Comparison of ENCODE assay signal across 25 mouse cellular contexts in genomic region chr19:42743261-42743660, GRCm38 (mm10). TPM values are rescaled to one million over a fixed set of nuclear protein-coding genes. Genes with fewer than 3 reads are reported as not detected.
DNase-seq lines count a peak whose midpoint lies in the region; ATAC-seq and TF ChIP-seq lines count a peak whose summit lies in the region.
"Had no signal": no experiment of that assay in that cellular context is flagged by ENCODE, and none has a peak within 500 bp of the region (broad histone marks: within the 10 kb centered on the region; RNA-seq: fewer than 3 reads in every experiment).

No protein-coding gene starts in this region.

- peaks cover 19% of the 10 kb centered on the region for H3K4me1 ChIP-seq in forebrain, embryonic 10.5 days
- H3K4me1 ChIP-seq in forebrain, postnatal 0 days (ENCODE audit: insufficient read depth): peaks cover 6% of the 10 kb centered on the region
- H3K4me1 ChIP-seq in forebrain, embryonic 12.5 days: peaks cover 3% of the 10 kb centered on the region
- H3K4me1 ChIP-seq in hindbrain, embryonic 13.5 days (replicated peaks): peaks cover 16% of the 10 kb centered on the region

- H3K4me2 ChIP-seq in forebrain, postnatal 0 days (ENCODE audit: low read depth): no peak overlapping the region
- no peak overlapping the region for H3K4me2 ChIP-seq in forebrain, embryonic 12.5 days
- peak overlapping the region; percentile 11; the same call in 1 of the 2 replicates for H3K4me2 ChIP-seq in hindbrain, embryonic 13.5 days
- H3K4me2 ChIP-seq: heart, embryonic 15.5 days; limb, embryonic 15.5 days; liver, embryonic 15.5 days; midbrain, embryonic 12.5 days had no signal

- no peak for ATAC-seq in forebrain, postnatal 0 days
- peak; percentile 34; the same call in 1 of the 2 replicates for ATAC-seq in forebrain, embryonic 12.5 days (ENCODE audit: low FRiP score)
- ATAC-seq in hindbrain, embryonic 13.5 days (ENCODE audit: low FRiP score): 0 out of 2 replicates have a peak, but pooled peaks have one; percentile 27
- ATAC-seq: activated CD4-positive, CD25-positive, alpha-beta regulatory T cell, adult 4 months; CD4-positive, CD25-positive, alpha-beta regulatory T cell, adult 4 months; lung, postnatal 0 days had no signal

- no peaks in the 10 kb centered on the region for H3K36me3 ChIP-seq in forebrain, embryonic 10.5 days (replicated peaks)
- H3K36me3 ChIP-seq in forebrain, postnatal 0 days (ENCODE audit: insufficient read depth): no peaks in the 10 kb centered on the region
- H3K36me3 ChIP-seq in forebrain, embryonic 12.5 days (replicated peaks): no peaks in the 10 kb centered on the region
- no peaks in the 10 kb centered on the region for H3K36me3 ChIP-seq in hindbrain, embryonic 13.5 days
- H3K36me3 ChIP-seq: heart, embryonic 15.5 days; limb, embryonic 15.5 days; liver, embryonic 15.5 days; midbrain, embryonic 12.5 days had no signal

- TF ChIP-seq CTCF in forebrain, postnatal 0 days (IDR thresholded peaks at IDR 0.05; ENCODE audit: low read depth): no peak

- WGBS in forebrain, embryonic 10.5 days: 83% methylated on average over 16 of the region's 16 CpGs
- WGBS in forebrain, postnatal 0 days: 45% methylated on average over 16 of the region's 16 CpGs
- 61% methylated on average over 16 of the region's 16 CpGs for WGBS in forebrain, embryonic 12.5 days
- 29% methylated on average over 16 of the region's 16 CpGs for WGBS in hindbrain, embryonic 13.5 days

- DNase-seq in forebrain, embryonic 10.5 days (ENCODE audit: extremely low spot score, low spot score): no peak
- no peak for DNase-seq in forebrain, postnatal 0 days
- peak; percentile 61 for DNase-seq in retina, embryonic 14.5 days (ENCODE audit: low spot score)
- no peak for DNase-seq in ovary, postnatal 36 days (ENCODE audit: low spot score)
- no peak for DNase-seq in embryo, embryonic 9.5 days (ENCODE audit: extremely low spot score)
- DNase-seq: adrenal gland, postnatal 10 days; cerebellum, adult 11 months; cerebellum, postnatal 25 days; gastrocnemius, postnatal 36 days; heart, postnatal 4 days; kidney, adult 11 months; thymus, postnatal 14 days had no signal

- no peaks in the 10 kb centered on the region for H3K27me3 ChIP-seq in forebrain, embryonic 10.5 days (ENCODE audit: poor library complexity, severe bottlenecking)
- H3K27me3 ChIP-seq in forebrain, postnatal 0 days (ENCODE audit: insufficient read depth, low read length): no peaks in the 10 kb centered on the region
- peaks cover 15% of the 10 kb centered on the region; the same call in 1 of the 2 replicates for H3K27me3 ChIP-seq in forebrain, embryonic 12.5 days
- H3K27me3 ChIP-seq in hindbrain, embryonic 13.5 days: peaks cover 15% of the 10 kb centered on the region; the same call in 1 of the 2 replicates
- H3K27me3 ChIP-seq: heart, embryonic 15.5 days; limb, embryonic 15.5 days; liver, embryonic 15.5 days had no signal

- no peaks in the 10 kb centered on the region for H3K9me3 ChIP-seq in forebrain, embryonic 10.5 days
- H3K9me3 ChIP-seq in forebrain, postnatal 0 days (ENCODE audit: low read length): no peaks in the 10 kb centered on the region
- no peaks in the 10 kb centered on the region for H3K9me3 ChIP-seq in forebrain, embryonic 12.5 days
- no peaks in the 10 kb centered on the region for H3K9me3 ChIP-seq in hindbrain, embryonic 13.5 days
- H3K9me3 ChIP-seq: heart, embryonic 15.5 days; limb, embryonic 15.5 days; liver, embryonic 15.5 days; midbrain, embryonic 12.5 days had no signal

- H3K9ac ChIP-seq in forebrain, postnatal 0 days: no peak overlapping the region
- H3K9ac ChIP-seq in forebrain, embryonic 12.5 days: no peak overlapping the region
- H3K9ac ChIP-seq in hindbrain, embryonic 13.5 days: no peak overlapping the region
- H3K9ac ChIP-seq: heart, embryonic 15.5 days; limb, embryonic 15.5 days; liver, embryonic 15.5 days; midbrain, embryonic 12.5 days had no signal

- no peak overlapping the region for H3K4me3 ChIP-seq in forebrain, embryonic 10.5 days
- H3K4me3 ChIP-seq in forebrain, postnatal 0 days (ENCODE audit: low read depth, low read length): no peak overlapping the region
- no peak overlapping the region for H3K4me3 ChIP-seq in forebrain, embryonic 12.5 days (replicated peaks)
- no peak overlapping the region for H3K4me3 ChIP-seq in hindbrain, embryonic 13.5 days
- H3K4me3 ChIP-seq: heart, embryonic 15.5 days; layer of hippocampus, adult 2 months; limb, embryonic 15.5 days; liver, embryonic 15.5 days; midbrain, embryonic 12.5 days; myocyte had no signal

- 0 out of 2 replicates have a peak overlapping the region, but pooled peaks have one; percentile 17 for H3K27ac ChIP-seq in forebrain, embryonic 10.5 days
- H3K27ac ChIP-seq in forebrain, postnatal 0 days (ENCODE audit: low read depth, low read length): no peak overlapping the region
- no peak overlapping the region for H3K27ac ChIP-seq in forebrain, embryonic 12.5 days
- H3K27ac ChIP-seq in hindbrain, embryonic 13.5 days: no peak overlapping the region
- H3K27ac ChIP-seq: heart, embryonic 15.5 days; kidney, postnatal 0 days; layer of hippocampus, adult 2 months; limb, embryonic 15.5 days; liver, embryonic 15.5 days; midbrain, embryonic 12.5 days had no signal

RNA-seq across cellular contexts. Expression of gene Pyroxd2, which starts 9.3 kb away (rescaled TPM):
- 0.29 and 0.63 TPM in 2 replicates for polyA plus RNA-seq in forebrain, embryonic 10.5 days (2016; fragmentation: Nextera tagmentation; extraction: Ambion mirVana)
- 1.3 and 2.6 TPM in 2 replicates for total RNA-seq in forebrain, postnatal 0 days (2014; rRNA removed)
- polyA plus RNA-seq in forebrain, postnatal 0 days (2015; fragmentation: Nextera tagmentation; extraction: Ambion mirVana): 1.8 and 2.7 TPM in 2 replicates
- polyA plus RNA-seq in forebrain, embryonic 12.5 days (2016; fragmentation: Nextera tagmentation; extraction: Ambion mirVana): 0.77 and 1.1 TPM in 2 replicates
- polyA plus RNA-seq in hindbrain, embryonic 13.5 days (2015; fragmentation: Nextera tagmentation; extraction: Ambion mirVana): 1.7 and 2.2 TPM in 2 replicates
- total RNA-seq: ES-E14 had no signal

RNA-seq across cellular contexts. Expression of gene Hps1, which starts 36.5 kb away (rescaled TPM):
- polyA plus RNA-seq in forebrain, embryonic 10.5 days (2016; fragmentation: Nextera tagmentation; extraction: Ambion mirVana): 21.1 and 21.8 TPM in 2 replicates
- 12.5 and 25.2 TPM in 2 replicates for total RNA-seq in forebrain, postnatal 0 days (2014; rRNA removed)
- 12.6 and 14.3 TPM in 2 replicates for polyA plus RNA-seq in forebrain, postnatal 0 days (2015; fragmentation: Nextera tagmentation; extraction: Ambion mirVana)
- polyA plus RNA-seq in forebrain, embryonic 12.5 days (2016; fragmentation: Nextera tagmentation; extraction: Ambion mirVana): 16.4 and 16.9 TPM in 2 replicates
- 11.4 and 12.2 TPM in 2 replicates for polyA plus RNA-seq in hindbrain, embryonic 13.5 days (2015; fragmentation: Nextera tagmentation; extraction: Ambion mirVana)
